Mouse (Mus musculus) ovary, postnatal 10 days (tissue): ENCODE data around the gene Rnpepl1.
"Not testable (repeated sequence)": the region's sequence is repeated elsewhere in the genome, so short reads cannot be mapped to it uniquely, and the experiment has no call there.

Experiments used
- DNase-seq: peaks from one replicate; pipeline ENCODE4 v3.0.0; 2022; ENCODE audit warnings: low spot score

Gene Rnpepl1

DNA sequence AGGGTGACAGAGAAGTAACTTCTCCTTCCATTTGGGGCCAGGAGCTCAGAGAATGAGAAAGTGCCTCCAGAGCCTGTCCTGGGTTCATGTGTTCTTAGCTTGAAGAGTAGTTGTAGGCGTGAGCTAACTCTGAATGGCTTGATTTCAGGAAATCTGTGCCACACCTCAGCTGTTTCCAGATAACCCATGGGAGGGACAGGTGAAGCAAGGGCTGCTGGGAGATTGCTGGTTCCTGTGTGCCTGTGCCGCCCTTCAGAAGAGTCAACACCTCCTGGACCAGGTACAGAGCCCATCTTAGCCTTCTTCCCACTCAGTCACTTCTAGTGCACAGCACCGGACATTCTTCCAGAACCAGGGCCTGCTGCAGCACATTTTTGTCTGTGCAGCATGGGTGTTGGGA, 27.2 kb downstream of the Rnpepl1 start:
- DNase-seq: no peak

DNA sequence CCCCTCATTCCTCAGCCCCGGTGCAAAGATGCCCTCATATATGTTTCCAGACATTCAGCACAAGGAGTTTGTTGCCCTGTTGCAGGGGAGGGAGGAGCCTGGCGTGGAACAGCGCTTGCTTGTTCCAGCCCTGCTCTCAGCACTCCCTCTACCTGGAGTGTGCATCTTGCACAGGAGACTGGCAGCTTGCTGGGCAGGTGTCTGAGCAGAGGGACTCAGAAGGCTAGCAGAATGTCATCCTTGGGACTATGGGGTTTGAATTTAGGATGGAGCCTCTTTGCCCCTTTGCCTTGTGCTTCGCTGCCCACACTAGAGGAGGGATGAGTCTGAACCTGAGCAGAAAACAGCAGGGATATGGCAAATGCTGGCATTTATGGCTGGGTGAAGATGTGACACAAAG, 29.2 kb downstream of the Rnpepl1 start:
- DNase-seq: no peak

DNA sequence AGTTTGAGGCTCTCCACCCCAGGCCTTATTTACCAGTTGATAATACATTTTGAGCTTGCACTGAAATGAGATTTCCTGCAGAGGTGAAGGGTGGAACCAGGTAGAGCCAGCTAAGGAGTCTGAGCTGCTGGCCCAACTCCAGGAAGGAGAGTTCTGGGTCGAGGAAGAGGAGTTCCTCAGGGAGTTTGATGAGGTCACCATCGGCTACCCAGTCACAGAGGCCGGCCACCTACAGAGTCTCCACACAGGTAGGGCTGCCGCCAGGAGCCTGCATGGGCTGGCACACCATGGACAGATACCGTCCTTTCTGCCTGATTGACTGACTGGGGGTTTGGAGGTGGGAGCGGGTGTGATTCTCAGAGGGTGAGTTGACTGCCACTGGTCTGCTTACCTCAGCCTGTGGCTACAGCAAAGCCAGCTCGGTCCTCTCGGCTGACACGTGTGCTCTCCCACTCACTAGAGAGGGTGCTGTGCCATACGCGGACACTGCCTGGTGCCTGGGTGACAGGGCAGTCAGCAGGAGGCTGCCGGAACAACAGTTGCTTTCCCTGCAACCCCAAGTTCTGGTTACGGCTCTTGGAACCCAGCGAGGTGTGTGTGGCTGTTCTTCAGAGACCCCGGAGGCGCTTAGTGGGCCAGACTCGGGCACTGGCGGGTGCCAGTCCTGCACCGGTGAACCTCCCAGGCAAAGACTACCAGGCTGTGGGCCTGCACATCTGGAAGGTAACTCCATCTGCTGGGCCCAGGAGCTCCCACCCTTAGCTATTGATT, 32.8 kb downstream of the Rnpepl1 start:
- no peak for DNase-seq

DNA sequence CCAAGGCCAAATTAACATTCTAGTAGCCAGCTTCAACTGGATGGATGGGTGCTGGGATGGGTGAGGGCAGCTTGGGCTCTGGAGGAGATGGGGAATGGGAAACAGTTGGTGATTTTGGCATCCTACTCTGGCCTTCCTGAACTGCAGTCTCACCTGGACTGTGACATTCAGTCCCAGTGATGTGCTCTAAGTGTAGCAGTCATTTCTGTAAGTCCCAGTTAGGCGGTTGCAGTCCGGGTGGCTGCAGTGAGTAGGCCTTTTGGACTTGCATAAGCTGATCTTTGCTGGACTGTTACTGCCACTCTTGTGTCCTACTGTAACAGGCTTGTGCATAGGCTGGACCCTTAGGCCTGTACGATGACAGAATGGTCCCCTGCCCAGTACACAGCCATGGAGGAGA, 37.4 kb downstream of the Rnpepl1 start:
- DNase-seq: no peak

DNA sequence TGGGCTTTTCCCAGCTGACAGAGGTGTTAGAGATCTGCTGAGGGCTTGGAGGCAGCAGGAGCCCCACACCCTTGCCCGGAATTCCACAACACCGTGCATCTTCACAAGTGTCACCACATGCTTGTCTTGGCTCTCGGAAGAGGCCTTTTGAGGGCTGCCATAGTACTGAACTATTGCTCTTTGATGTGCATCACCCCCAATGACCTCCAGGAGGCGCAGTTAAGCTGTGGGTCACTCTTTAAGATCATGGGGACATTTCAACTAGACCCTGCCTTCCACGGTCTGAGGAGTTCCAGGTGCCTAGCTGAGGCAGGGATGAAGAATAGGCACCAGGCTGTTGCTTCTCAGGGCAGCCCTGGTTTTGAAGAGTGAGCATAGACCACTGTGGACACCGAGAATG, 38.8 kb downstream of the Rnpepl1 start:
- no peak for DNase-seq

DNA sequence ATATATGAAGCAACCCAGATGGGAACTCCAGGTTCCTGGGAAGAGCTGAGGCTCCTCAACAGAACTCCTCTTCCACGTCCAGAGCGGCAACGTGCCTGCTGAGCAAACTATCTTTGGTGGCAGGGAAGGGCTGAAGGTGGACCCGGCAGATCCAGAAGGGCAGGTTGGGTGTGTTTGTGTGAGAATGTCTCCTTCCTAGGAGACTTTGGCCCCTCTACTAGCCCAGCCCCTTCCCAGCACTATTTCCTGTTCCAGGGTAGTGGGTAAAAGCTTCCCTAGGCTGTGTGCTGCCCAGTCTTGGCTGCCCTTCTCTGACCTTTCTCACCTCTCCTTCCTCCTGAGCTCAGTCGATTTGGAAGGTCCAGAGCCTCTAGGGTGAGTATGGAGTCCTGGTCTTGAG, 40.0 kb downstream of the Rnpepl1 start, which contains the start of gene Gpr35:
Gpr35 (plus strand) TSS at position 259 of the 400 bp plus-strand sequence.
- no peak for DNase-seq

DNA sequence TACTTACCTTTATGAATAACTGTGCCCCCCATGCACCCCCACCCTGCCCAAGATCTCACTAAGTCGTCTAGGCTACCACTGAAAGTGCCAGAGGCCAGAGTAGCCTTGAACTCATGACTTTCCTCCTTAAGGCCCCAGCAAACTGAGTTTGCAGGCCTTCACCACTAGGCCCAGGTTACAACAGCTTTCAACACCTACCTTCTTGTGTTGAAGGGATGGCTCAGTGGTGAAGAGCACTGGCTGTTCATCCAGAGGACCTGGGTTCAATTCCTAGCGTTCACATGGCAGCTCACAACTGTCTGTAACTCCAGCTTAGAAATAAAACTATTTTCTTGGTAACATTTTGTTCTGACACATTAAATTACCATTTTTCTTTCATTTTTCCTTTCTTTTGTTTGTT, 43.1 kb downstream of the Rnpepl1 start:
- no peak for DNase-seq

DNA sequence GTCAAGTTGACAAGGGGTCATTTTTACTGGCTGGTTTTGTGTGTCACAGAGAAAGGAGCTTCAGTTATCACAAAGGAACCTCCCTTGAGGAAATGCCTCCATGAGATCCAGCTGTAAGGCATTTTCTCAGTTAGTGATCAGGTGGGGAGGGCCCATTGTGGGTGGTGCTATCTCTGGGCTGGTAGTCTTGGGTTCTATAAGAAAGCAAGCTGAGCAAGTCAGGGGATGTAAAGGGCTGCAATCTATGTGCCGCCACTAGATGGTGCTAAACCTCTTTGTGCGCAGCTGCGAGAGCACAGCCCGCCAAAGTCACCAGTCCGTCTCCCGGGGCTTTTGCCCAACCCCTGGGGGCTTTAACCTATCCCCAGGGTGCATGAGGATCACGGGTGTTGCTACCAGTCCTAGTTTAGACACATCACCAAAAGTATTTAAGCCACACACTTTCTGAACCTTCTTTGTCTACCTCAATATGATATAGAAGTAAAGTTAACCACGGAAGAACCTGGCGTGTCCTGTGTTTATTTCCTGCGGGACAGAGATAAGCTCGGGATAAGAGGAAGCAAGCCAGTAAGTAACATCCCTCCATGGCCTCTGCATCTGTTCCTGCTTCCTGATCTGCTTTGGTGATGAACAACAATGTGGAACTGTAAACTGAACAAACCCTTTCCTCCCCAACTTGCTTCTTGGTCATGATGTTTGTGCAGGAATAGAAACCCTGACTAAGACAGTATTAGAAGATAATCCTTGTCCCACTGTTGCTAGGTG, 46.2 kb downstream of the Rnpepl1 start:
- peak; percentile 49 for DNase-seq

DNA sequence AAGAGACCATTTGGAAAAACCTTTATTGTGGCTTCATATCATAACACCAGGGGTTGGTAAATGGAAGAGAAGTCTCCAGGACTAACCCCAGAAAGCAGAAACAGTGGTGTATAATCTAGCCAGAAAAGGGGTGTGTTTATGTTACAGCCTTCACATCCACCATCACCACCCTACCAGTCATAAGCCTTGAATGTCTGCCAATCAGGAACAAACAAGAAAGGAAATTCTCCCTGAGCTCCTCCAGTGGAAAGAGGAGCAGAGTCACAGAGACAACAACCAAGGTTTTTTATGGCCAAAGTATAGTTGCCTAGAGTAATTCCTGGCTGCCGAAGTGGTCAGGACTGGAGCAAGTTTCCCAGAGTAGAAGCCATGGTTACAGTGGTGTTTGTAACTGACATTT, 48.4 kb downstream of the Rnpepl1 start:
- no peak for DNase-seq

DNA sequence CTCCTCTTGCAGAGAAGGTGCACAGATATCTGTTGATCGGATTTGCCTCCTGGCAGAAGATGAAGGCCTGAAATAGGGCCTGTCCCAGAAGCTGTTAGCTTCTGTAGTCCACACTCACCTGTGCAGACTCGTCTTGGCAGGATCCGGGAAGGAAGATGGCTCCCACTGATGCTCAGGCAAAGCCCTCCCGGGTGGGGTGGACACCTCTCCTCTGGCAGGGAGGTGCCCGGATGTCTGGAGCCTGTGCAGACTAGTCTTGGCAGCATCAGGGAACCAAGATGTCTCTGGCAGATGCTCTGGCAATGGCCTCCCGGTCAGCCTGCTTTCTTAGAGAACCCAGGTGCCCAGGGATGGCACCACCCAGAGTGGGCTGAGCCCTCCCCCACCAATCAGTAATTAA, 60.2 kb downstream of the Rnpepl1 start:
- DNase-seq: not testable (repeated sequence)

DNA sequence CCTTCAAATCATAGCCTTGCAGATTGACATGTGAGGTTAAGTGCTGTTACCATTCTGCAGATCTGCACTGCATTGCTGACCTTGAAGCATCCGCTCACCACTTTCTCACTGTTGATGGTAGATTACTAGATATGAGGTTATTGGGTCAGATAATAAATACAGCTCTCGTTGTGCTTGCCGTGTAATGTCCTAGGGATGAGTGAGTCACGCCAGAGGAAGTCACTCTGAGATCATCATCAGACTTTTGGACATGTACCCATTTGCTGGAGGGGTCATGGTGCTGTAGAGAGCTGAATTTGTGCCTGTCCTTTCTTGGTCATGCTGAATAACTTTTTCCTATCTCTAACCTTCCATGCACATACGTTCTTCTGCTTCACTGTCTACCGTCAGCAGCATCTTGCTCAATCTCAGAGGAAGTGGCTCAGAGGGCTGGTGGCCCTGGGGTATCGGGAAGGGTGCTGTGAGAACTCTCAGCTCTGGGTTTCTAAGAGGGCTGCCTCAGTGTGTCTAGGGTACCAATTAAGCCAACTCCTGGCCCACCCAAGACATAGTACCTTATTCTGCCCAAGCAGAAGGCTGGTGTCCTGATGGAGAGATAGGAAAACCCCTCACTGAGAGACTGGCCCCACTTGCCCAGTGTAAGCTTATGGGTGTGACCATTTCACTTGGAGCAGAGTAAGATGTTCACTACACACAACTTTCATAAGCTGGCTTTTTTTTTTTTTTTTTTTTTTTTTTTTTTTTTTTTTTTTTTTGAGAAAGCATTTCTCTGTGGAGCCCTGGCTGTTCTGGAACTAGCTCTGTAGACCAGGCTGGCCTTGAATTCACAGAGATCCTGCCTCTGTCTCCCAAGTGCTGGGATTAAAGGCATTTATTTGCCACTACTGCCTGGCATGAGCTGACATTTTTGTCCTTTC, 61.6 kb downstream of the Rnpepl1 start:
- no peak for DNase-seq

DNA sequence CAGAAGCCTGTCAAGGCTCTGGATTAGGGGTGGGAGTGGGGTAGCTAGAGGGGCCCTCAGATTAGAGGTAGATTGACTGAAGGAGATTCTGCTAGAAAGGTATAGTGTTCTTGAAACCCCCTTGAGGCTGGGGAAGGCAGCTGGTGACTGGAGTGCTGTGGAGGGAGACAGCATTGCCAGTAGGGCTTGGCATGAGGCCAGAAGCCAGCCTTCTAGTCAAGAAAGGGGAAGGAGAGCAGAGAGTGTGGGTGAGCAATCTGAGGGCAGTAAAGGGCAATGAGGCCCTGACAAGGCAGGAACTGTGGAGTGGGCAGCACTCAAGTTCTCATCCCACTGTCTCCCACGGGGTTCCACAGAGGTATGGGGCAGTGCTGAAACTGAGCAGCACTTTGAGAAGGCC, 62.3 kb downstream of the Rnpepl1 start:
- no peak for DNase-seq
